Mouse (Mus musculus): ENCODE measurements at regions not wholly inside any gene's neighbourhood (a gene's known extent, or its start where the extent isn't known, plus 50 kb on each side); places are given as distances from the start of the nearest gene placed in this dataset.

DNA sequence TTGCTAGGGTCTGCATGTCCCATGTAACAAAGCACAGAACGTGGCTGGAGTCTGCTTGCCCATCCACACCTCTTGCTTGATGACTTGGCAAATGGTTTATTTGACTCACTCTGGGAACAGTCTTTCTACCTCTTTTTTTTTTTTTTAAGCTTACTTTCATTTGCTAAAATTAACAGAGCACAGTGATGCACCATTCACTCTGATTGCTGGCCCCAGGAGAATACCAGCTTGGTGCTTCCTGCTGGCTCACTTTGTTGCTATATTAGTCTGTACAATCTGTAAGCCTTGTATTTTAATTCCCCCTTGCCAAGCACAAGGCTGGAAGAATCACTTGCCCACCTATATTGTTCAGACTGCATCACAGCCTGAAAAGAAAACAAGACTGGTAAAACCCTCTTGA lies 521.4 kb upstream of the Atp11b start:
- no peak for DNase-seq (ENCODE audit: low read depth, low spot score)

GRCm38 (mm10) chr3:35235066-35235465 lies 518.8 kb upstream of the Atp11b start:
- DNase-seq (ENCODE audit: low read depth, low spot score) = no peak

- no peak for DNase-seq (ENCODE audit: low read depth, low spot score)
These were observed 518.1 kb upstream of the Atp11b start for GRCm38 (mm10) chr3:35235772-35236171.

- no peak for DNase-seq (ENCODE audit: low read depth, low spot score)
These were observed 516.6 kb upstream of the Atp11b start for GRCm38 (mm10) chr3:35237342-35237741.

GRCm38 (mm10) chr3:35242349-35242748 lies 511.6 kb upstream of the Atp11b start:
- no peak for DNase-seq (ENCODE audit: low read depth, low spot score)

DNA sequence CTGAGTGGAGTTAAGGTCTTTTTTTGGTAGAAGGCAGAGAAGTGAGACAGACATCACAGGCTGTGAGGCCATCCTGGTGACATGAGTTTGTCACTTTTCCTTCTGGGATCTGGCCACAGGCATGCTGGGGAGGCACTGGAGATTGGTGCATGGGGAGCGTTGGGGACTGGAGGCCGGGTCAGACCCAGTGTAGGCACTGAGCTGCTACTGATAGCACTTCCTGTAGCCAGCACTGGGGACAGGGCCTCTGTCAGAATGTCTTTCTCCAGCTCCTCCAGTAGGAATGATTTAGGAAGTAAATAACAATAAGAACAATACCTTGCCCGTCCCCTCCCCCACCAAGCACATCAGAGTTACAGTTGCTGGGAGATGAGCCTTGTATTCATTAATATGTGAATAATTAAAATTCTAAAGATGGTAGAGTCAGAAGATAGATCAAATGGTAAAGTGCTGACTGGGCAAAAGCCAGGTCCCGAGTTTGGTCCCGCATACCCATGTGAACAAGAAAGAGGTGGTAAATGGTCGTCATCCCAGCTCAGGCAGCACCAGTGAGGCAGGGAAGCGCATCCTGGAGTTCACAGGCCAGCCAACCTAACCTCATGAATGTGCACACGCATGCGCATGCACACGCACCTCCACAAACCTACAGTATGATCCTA lies 510.9 kb upstream of the Atp11b start:
- no peak for DNase-seq (ENCODE audit: low read depth, low spot score)

DNA sequence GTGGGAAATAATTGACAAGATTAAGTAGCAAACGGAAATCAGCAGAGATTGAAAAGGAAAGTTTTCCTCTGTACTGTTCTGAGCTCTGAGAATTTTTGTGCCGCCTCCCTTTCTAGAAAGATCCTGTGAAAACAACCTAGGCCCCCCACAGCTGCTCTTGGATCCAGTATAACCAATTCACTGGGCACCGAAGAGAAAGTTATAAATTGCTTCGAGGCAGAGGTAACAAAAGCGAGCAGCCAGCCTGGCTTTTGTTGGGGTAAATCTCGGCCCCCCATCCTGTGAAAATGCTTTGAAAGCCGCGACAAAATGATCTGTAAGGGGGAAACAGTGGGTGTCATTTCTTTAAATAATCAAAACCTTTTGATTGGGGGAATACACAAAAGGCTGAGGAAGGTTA lies 508.9 kb upstream of the Atp11b start:
- no peak for DNase-seq (ENCODE audit: low read depth, low spot score)

- no peak for DNase-seq (ENCODE audit: low read depth, low spot score)
These were observed 507.8 kb upstream of the Atp11b start for GRCm38 (mm10) chr3:35245946-35246665.

- DNase-seq (ENCODE audit: low read depth, low spot score) = no peak
These were observed 504.7 kb upstream of the Atp11b start for GRCm38 (mm10) chr3:35249160-35249559.

DNA sequence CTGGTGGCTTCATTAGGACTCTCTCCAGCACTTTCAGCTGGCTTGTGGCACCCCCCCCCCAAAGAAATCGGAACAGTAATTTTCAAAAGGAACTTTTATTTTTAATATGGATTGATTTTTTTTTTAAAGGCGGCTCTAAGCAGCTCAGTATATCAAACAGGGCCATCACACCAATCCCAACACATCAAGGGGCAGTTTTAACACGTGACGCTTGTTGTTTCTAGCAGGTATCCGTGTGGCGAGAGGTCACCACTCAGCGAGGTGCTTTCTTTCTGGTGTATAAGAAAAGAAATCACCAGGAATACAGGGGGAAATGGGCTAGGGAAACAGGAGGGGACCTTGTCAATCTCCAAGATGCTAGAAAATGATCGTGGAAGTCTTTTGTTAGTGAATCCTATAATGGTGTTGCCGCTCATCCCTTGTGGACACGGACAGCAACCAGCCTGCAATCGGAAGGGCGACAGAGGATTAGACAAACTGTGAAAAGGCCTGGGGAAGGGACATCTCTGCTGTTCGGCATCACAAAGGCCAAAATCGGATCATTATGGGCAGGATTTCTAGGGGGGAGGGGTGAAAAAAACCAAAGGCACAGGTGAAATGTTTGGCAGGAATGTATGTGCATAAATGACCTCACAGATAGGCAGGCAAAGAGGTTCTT lies 503.7 kb upstream of the Atp11b start:
- DNase-seq (ENCODE audit: low read depth, low spot score) = no peak

GRCm38 (mm10) chr3:35253861-35254260 lies 500.0 kb upstream of the Atp11b start:
- no peak for DNase-seq (ENCODE audit: low read depth, low spot score)

- DNase-seq (ENCODE audit: low read depth, low spot score) = no peak
These were observed 493.0 kb upstream of the Atp11b start for GRCm38 (mm10) chr3:35260936-35261335.

DNA sequence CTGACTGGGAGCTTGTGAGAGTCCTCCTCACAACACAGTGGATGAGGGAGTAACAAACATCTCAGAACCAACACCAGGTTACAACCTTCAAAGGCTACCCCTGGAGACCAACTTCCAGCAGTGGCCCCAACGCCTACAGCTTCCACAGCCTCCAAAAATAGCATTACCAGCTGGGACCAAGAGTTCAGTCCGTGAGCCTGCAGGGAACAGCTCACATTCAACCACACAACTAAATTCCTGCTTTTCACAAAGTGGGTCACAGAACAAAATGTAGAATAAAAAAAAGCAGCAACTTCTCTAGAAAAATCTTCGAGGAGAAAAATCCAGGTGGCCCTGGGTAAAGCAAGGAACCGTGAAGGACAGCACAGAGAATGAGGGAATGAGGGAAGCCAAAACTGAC lies 485.0 kb upstream of the Atp11b start:
- no peak for DNase-seq (ENCODE audit: low read depth, low spot score)

- no peak for DNase-seq (ENCODE audit: low read depth, low spot score)
These were observed 483.7 kb upstream of the Atp11b start for GRCm38 (mm10) chr3:35269977-35270880.

- DNase-seq (ENCODE audit: low read depth, low spot score) = no peak
These were observed 480.4 kb upstream of the Atp11b start for GRCm38 (mm10) chr3:35273546-35273945.

GRCm38 (mm10) chr3:35280981-35281380 lies 472.9 kb upstream of the Atp11b start:
- no peak for DNase-seq (ENCODE audit: low read depth, low spot score)

DNA sequence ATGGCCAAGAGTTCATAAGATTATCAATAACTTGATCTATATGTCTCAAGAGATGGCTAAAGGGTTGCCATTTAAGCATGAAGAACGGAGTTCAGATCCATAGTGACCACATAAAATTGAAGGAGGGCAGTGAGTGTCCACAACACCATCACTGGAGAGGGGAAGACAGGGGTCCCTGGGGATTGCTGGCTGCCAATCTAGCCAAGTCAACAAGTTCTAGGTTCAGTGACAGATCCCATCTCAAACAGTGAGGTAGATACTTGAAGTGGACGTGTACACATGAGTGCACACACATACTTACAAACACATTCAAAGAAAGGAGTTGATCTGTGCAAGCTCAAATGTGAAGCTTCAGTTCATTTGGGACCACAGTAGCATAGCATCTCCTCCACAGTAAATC lies 471.8 kb upstream of the Atp11b start:
- DNase-seq (ENCODE audit: low read depth, low spot score) = no peak

DNA sequence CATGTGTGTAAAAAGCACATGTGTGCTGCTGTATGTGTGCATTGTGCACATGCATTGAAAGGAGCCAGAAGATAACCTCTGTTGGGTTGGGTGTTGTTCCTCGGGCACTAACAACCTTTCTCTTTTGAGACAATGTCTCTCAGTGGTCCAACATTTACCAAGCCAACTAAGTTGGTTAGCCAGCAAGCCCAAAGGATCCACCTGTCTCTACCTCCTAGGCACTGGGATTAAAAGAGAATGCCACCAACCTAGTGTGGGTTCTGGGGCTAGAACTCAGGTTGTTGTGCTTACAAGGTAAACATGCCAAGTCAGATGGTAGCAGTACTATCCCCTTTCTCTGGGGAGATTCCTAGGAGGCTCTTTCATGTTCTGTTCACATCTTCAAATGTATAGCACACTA lies 459.1 kb upstream of the Atp11b start:
- DNase-seq (ENCODE audit: low read depth, low spot score) = no peak

GRCm38 (mm10) chr3:35295746-35296145 lies 458.2 kb upstream of the Atp11b start:
- no peak for DNase-seq (ENCODE audit: low read depth, low spot score)

DNA sequence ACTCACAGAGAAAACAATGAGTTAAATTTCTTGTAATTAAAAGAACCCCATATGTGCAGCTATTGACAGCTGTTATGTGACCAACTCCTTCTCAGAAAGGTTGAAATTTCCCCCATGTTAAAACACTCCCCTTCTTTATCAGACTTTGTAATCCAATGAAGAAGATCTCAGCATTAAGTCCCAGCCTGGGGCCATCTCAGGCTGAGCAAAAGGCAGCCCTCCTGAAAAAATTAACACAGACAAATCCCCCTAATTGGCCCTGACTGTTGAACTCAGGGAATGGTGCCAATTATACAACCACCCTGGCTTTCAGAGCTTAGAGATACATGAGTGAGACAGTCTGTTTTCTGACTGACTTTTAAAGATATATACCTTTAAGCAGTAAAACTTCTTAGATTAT lies 454.9 kb upstream of the Atp11b start:
- DNase-seq (ENCODE audit: low read depth, low spot score) = no peak

- DNase-seq (ENCODE audit: low read depth, low spot score) = no peak
These were observed 447.9 kb upstream of the Atp11b start for GRCm38 (mm10) chr3:35306013-35306412.

DNA sequence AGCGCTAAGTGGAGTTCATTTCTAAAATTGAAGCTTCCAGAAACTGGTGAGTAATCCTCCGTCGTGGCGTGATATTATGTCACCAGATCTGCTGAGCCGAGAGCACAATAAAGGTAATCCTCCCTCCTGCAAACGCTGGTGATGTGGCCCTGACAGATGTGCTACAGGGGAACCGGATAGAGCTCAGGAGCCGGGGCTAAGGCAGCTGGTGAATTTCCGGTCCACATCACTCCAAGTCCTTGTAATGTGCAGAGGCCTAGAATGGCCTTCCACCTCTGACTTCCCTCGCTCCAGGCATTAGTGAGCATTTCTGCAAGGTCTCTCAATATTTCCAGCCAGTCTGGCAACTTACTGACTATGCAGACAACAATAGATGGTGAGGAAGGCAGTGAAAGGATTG lies 439.7 kb upstream of the Atp11b start:
- no peak for DNase-seq (ENCODE audit: low read depth, low spot score)

All from A20 (cell line).